Mouse (Mus musculus): ENCODE measurements around the gene Gm3233. TPM values are rescaled to one million over a fixed set of nuclear protein-coding genes. Genes with fewer than 3 reads are reported as not detected.
"Not testable (repeated sequence)": the region's sequence is repeated elsewhere in the genome, so short reads cannot be mapped to it uniquely, and the experiment has no call there.

The Gm3233 gene
- total and polyA plus RNA-seq, 2 experiments from 2014 or later, result not detected

- ATAC-seq (ENCODE audit: insufficient read depth, low read depth) (no peak), DNase-seq (ENCODE audit: low spot score) (no peak)
- H3K36me3 ChIP-seq (replicated peaks; ENCODE audit: control insufficient read depth, insufficient read depth, low read length), result no peaks in the 10 kb centered on the region
- no peak within 1 kb of the TSS for H3K4me3 ChIP-seq (ENCODE audit: low read depth, low read length)
- 0 out of 2 replicates have a peak, but pooled peaks cover 5% of the 10 kb centered on the region for H3K9me3 ChIP-seq (replicated peaks; ENCODE audit: control insufficient read depth, low read length)
- H3K9ac ChIP-seq (replicated peaks; ENCODE audit: low read depth, low read length), result no peak within 1 kb of the TSS
- H3K27me3 ChIP-seq (ENCODE audit: control insufficient read depth, insufficient read depth, low read length), result no peaks in the 10 kb centered on the region
- H3K27ac ChIP-seq (ENCODE audit: low read depth), result no peak within 1 kb of the TSS
- TF ChIP-seq CTCF (IDR thresholded peaks at IDR 0.05; ENCODE audit: low read depth) (no peak), EP300 (IDR thresholded peaks at IDR 0.05; ENCODE audit: low read depth) (no peak)
- no peak within 1 kb of the TSS for H3K4me2 ChIP-seq (ENCODE audit: low read depth, low read length)
- H3K4me1 ChIP-seq (ENCODE audit: control insufficient read depth, insufficient read depth), result no peaks in the 10 kb centered on the region
- 70% methylated on average over 1 of the region's 1 CpGs for WGBS
Observed at GRCm38 (mm10) chr10:77715507-77715906, 44.0 kb downstream of the Gm3233 start, which contains the start of gene Gm10142. Gene Gm10142 (plus strand): TSS chr10:77715807.

- no peak for DNase-seq (ENCODE audit: low spot score)
- Histone ChIP-seq H3K4me1 (ENCODE audit: control insufficient read depth, insufficient read depth) (no peaks in the 10 kb centered on the region), H3K4me2 (ENCODE audit: low read depth, low read length) (no peak overlapping the region), H3K9me3 (replicated peaks; ENCODE audit: control insufficient read depth, low read length) (0 out of 2 replicates have a peak, but pooled peaks cover 5% of the 10 kb centered on the region), H3K27ac (ENCODE audit: low read depth) (no peak overlapping the region), H3K36me3 (replicated peaks; ENCODE audit: control insufficient read depth, insufficient read depth, low read length) (no peaks in the 10 kb centered on the region), H3K27me3 (ENCODE audit: control insufficient read depth, insufficient read depth, low read length) (no peaks in the 10 kb centered on the region), H3K4me3 (ENCODE audit: low read depth, low read length) (no peak overlapping the region), H3K9ac (replicated peaks; ENCODE audit: low read depth, low read length) (no peak overlapping the region)
- WGBS, result 52% methylated on average over 4 of the region's 4 CpGs
- no peak for ATAC-seq (ENCODE audit: insufficient read depth, low read depth)
- TF ChIP-seq CTCF (IDR thresholded peaks at IDR 0.05; ENCODE audit: low read depth), result no peak
- no peak for TF ChIP-seq EP300 (IDR thresholded peaks at IDR 0.05; ENCODE audit: low read depth)
Observed at GRCm38 (mm10) chr10:77713734-77714133, 45.7 kb downstream of the Gm3233 start.

GRCm38 (mm10) chr10:77711157-77711556, 48.3 kb downstream of the Gm3233 start, which contains the start of gene Gm10024:
Gene Gm10024 (plus strand): TSS chr10:77711457.
- not testable (repeated sequence) for DNase-seq (ENCODE audit: low spot score); H3K4me2 ChIP-seq (ENCODE audit: low read depth, low read length); ATAC-seq (ENCODE audit: insufficient read depth, low read depth); H3K4me3 ChIP-seq (ENCODE audit: low read depth, low read length); H3K27ac ChIP-seq (ENCODE audit: low read depth); H3K36me3 ChIP-seq (replicated peaks; ENCODE audit: control insufficient read depth, insufficient read depth, low read length); H3K9ac ChIP-seq (replicated peaks; ENCODE audit: low read depth, low read length); H3K9me3 ChIP-seq (replicated peaks; ENCODE audit: control insufficient read depth, low read length); H3K4me1 ChIP-seq (ENCODE audit: control insufficient read depth, insufficient read depth); H3K27me3 ChIP-seq (ENCODE audit: control insufficient read depth, insufficient read depth, low read length)

DNA sequence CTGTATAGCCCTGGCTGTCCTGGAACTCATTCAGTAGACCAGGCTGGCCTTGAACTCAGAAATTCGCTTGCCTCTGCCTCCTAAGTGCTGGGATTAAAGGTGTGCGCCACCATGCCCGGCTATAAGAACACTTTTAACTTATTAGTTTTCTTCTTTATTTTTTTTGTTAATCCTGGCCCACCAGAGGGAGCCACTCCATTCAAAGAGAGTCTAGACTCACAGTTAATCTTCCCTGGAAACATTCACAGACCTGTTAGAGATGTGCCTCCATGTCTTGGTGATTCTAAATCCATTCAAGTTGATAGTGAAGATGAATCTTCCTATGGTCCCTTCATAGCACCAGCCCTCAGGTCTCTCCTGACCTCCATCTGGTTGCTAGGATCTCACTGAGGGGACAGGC, 49.7 kb downstream of the Gm3233 start:
- DNase-seq (ENCODE audit: low spot score) (no peak), ATAC-seq (ENCODE audit: insufficient read depth, low read depth) (no peak)
- H3K9me3 ChIP-seq (replicated peaks; ENCODE audit: control insufficient read depth, low read length), result 0 out of 2 replicates have a peak, but pooled peaks cover 5% of the 10 kb centered on the region
- H3K9ac ChIP-seq (replicated peaks; ENCODE audit: low read depth, low read length), result no peak overlapping the region
- 61% methylated on average over 3 of the region's 3 CpGs for WGBS
- H3K4me2 ChIP-seq (ENCODE audit: low read depth, low read length), result no peak overlapping the region
- no peaks in the 10 kb centered on the region for H3K4me1 ChIP-seq (ENCODE audit: control insufficient read depth, insufficient read depth)
- no peak overlapping the region for H3K4me3 ChIP-seq (ENCODE audit: low read depth, low read length)
- no peak for TF ChIP-seq EP300 (IDR thresholded peaks at IDR 0.05; ENCODE audit: low read depth)
- TF ChIP-seq CTCF (IDR thresholded peaks at IDR 0.05; ENCODE audit: low read depth), result peak; percentile 16
- no peaks in the 10 kb centered on the region for H3K27me3 ChIP-seq (ENCODE audit: control insufficient read depth, insufficient read depth, low read length)
- no peaks in the 10 kb centered on the region for H3K36me3 ChIP-seq (replicated peaks; ENCODE audit: control insufficient read depth, insufficient read depth, low read length)
- H3K27ac ChIP-seq (ENCODE audit: low read depth), result no peak overlapping the region

Other genes starting within 250 kb of the Gm3233 start
Only the 30 nearest of the 32 such genes appear.
- gene Pttg1ip, start 178.0 kb downstream of the Gm3233 start, total RNA-seq (2014; rRNA removed; ENCODE audit: low replicate concordance), result 117 and 163 TPM in 2 replicates
- 117 and 119 TPM in 2 replicates for gene Pttg1ip, start 178.0 kb downstream of the Gm3233 start, polyA plus RNA-seq (2015; fragmentation: Nextera tagmentation; extraction: Ambion mirVana)
- gene Sumo3, start 153.6 kb downstream of the Gm3233 start, total RNA-seq (2014; rRNA removed; ENCODE audit: low replicate concordance), result 112 and 128 TPM in 2 replicates
- 121 and 128 TPM in 2 replicates for gene Sumo3, start 153.6 kb downstream of the Gm3233 start, polyA plus RNA-seq (2015; fragmentation: Nextera tagmentation; extraction: Ambion mirVana)
- gene Gm49325, start 153.5 kb downstream of the Gm3233 start, total RNA-seq (2014; rRNA removed; ENCODE audit: low replicate concordance), result not detected in 2 replicates
- gene Gm49325, start 153.5 kb downstream of the Gm3233 start, polyA plus RNA-seq (2015; fragmentation: Nextera tagmentation; extraction: Ambion mirVana), result 6.8 and 13.7 TPM in 2 replicates
- 54.1 and 56.4 TPM in 2 replicates for gene Ube2g2, start 137.4 kb downstream of the Gm3233 start, total RNA-seq (2014; rRNA removed; ENCODE audit: low replicate concordance)
- gene Ube2g2, start 137.4 kb downstream of the Gm3233 start, polyA plus RNA-seq (2015; fragmentation: Nextera tagmentation; extraction: Ambion mirVana), result 69.7 and 71.8 TPM in 2 replicates
- 1.1 TPM in 1 of 2 replicates, not detected in the other for gene Tspear, start 73.1 kb downstream of the Gm3233 start, total RNA-seq (2014; rRNA removed; ENCODE audit: low replicate concordance)
- not detected in 2 replicates for gene Tspear, start 73.1 kb downstream of the Gm3233 start, polyA plus RNA-seq (2015; fragmentation: Nextera tagmentation; extraction: Ambion mirVana)
- not detected in 2 replicates for gene Gm19402, start 68.9 kb downstream of the Gm3233 start, total RNA-seq (2014; rRNA removed; ENCODE audit: low replicate concordance)
- gene Gm19402, start 68.9 kb downstream of the Gm3233 start, polyA plus RNA-seq (2015; fragmentation: Nextera tagmentation; extraction: Ambion mirVana), result not detected in 2 replicates
- not detected in 2 replicates for gene Gm9508, start 62.4 kb downstream of the Gm3233 start, total RNA-seq (2014; rRNA removed; ENCODE audit: low replicate concordance)
- not detected in 2 replicates for gene Gm9508, start 62.4 kb downstream of the Gm3233 start, polyA plus RNA-seq (2015; fragmentation: Nextera tagmentation; extraction: Ambion mirVana)
- not detected in 2 replicates for gene Gm10272, start 53.1 kb downstream of the Gm3233 start, total RNA-seq (2014; rRNA removed; ENCODE audit: low replicate concordance)
- not detected in 2 replicates for gene Gm10272, start 53.1 kb downstream of the Gm3233 start, polyA plus RNA-seq (2015; fragmentation: Nextera tagmentation; extraction: Ambion mirVana)
- gene Gm10024, start 48.2 kb downstream of the Gm3233 start, total RNA-seq (2014; rRNA removed; ENCODE audit: low replicate concordance), result not detected in 2 replicates
- gene Gm10024, start 48.2 kb downstream of the Gm3233 start, polyA plus RNA-seq (2015; fragmentation: Nextera tagmentation; extraction: Ambion mirVana), result not detected in 2 replicates
- not detected in 2 replicates for gene Gm10142, start 43.9 kb downstream of the Gm3233 start, total RNA-seq (2014; rRNA removed; ENCODE audit: low replicate concordance)
- not detected in 2 replicates for gene Gm10142, start 43.9 kb downstream of the Gm3233 start, polyA plus RNA-seq (2015; fragmentation: Nextera tagmentation; extraction: Ambion mirVana)
- gene Krtap12-1, start 39.1 kb downstream of the Gm3233 start, total RNA-seq (2014; rRNA removed; ENCODE audit: low replicate concordance), result not detected in 2 replicates
- gene Krtap12-1, start 39.1 kb downstream of the Gm3233 start, polyA plus RNA-seq (2015; fragmentation: Nextera tagmentation; extraction: Ambion mirVana), result not detected in 2 replicates
- not detected in 2 replicates for gene Gm10100, start 33.2 kb downstream of the Gm3233 start, total RNA-seq (2014; rRNA removed; ENCODE audit: low replicate concordance)
- not detected in 2 replicates for gene Gm10100, start 33.2 kb downstream of the Gm3233 start, polyA plus RNA-seq (2015; fragmentation: Nextera tagmentation; extraction: Ambion mirVana)
- not detected in 2 replicates for gene Gm18596, start 17.0 kb downstream of the Gm3233 start, total RNA-seq (2014; rRNA removed; ENCODE audit: low replicate concordance)
- gene Gm18596, start 17.0 kb downstream of the Gm3233 start, polyA plus RNA-seq (2015; fragmentation: Nextera tagmentation; extraction: Ambion mirVana), result not detected in 2 replicates
- gene Gm9736, start 8.3 kb downstream of the Gm3233 start, total RNA-seq (2014; rRNA removed; ENCODE audit: low replicate concordance), result not detected in 2 replicates
- not detected in 2 replicates for gene Gm9736, start 8.3 kb downstream of the Gm3233 start, polyA plus RNA-seq (2015; fragmentation: Nextera tagmentation; extraction: Ambion mirVana)
- not detected in 2 replicates for gene Gm3238, start 11.6 kb upstream of the Gm3233 start, total RNA-seq (2014; rRNA removed; ENCODE audit: low replicate concordance)
- gene Gm3238, start 11.6 kb upstream of the Gm3233 start, polyA plus RNA-seq (2015; fragmentation: Nextera tagmentation; extraction: Ambion mirVana), result not detected in 2 replicates
- gene Gm7138, start 17.3 kb upstream of the Gm3233 start, total RNA-seq (2014; rRNA removed; ENCODE audit: low replicate concordance), result not detected in 2 replicates
- not detected in 2 replicates for gene Gm7138, start 17.3 kb upstream of the Gm3233 start, polyA plus RNA-seq (2015; fragmentation: Nextera tagmentation; extraction: Ambion mirVana)
- gene Gm3250, start 22.9 kb upstream of the Gm3233 start, total RNA-seq (2014; rRNA removed; ENCODE audit: low replicate concordance), result not detected in 2 replicates
- not detected in 2 replicates for gene Gm3250, start 22.9 kb upstream of the Gm3233 start, polyA plus RNA-seq (2015; fragmentation: Nextera tagmentation; extraction: Ambion mirVana)
- gene Gm7137, start 28.5 kb upstream of the Gm3233 start, total RNA-seq (2014; rRNA removed; ENCODE audit: low replicate concordance), result not detected in 2 replicates
- not detected in 2 replicates for gene Gm7137, start 28.5 kb upstream of the Gm3233 start, polyA plus RNA-seq (2015; fragmentation: Nextera tagmentation; extraction: Ambion mirVana)
- gene Gm9639, start 35.4 kb upstream of the Gm3233 start, total RNA-seq (2014; rRNA removed; ENCODE audit: low replicate concordance), result not detected in 2 replicates
- gene Gm9639, start 35.4 kb upstream of the Gm3233 start, polyA plus RNA-seq (2015; fragmentation: Nextera tagmentation; extraction: Ambion mirVana), result not detected in 2 replicates
- not detected in 2 replicates for gene Gm19668, start 39.5 kb upstream of the Gm3233 start, total RNA-seq (2014; rRNA removed; ENCODE audit: low replicate concordance)
- not detected in 2 replicates for gene Gm19668, start 39.5 kb upstream of the Gm3233 start, polyA plus RNA-seq (2015; fragmentation: Nextera tagmentation; extraction: Ambion mirVana)
- not detected in 2 replicates for gene Gm9507, start 52.2 kb upstream of the Gm3233 start, total RNA-seq (2014; rRNA removed; ENCODE audit: low replicate concordance)
- gene Gm9507, start 52.2 kb upstream of the Gm3233 start, polyA plus RNA-seq (2015; fragmentation: Nextera tagmentation; extraction: Ambion mirVana), result not detected in 2 replicates
- gene Gm2696, start 55.0 kb upstream of the Gm3233 start, total RNA-seq (2014; rRNA removed; ENCODE audit: low replicate concordance), result not detected in 2 replicates
- not detected in 2 replicates for gene Gm2696, start 55.0 kb upstream of the Gm3233 start, polyA plus RNA-seq (2015; fragmentation: Nextera tagmentation; extraction: Ambion mirVana)
- not detected in 2 replicates for gene Krtap10-4, start 67.4 kb upstream of the Gm3233 start, total RNA-seq (2014; rRNA removed; ENCODE audit: low replicate concordance)
- gene Krtap10-4, start 67.4 kb upstream of the Gm3233 start, polyA plus RNA-seq (2015; fragmentation: Nextera tagmentation; extraction: Ambion mirVana), result not detected in 2 replicates
- gene Krtap10-10, start 76.3 kb upstream of the Gm3233 start, total RNA-seq (2014; rRNA removed; ENCODE audit: low replicate concordance), result not detected in 2 replicates
- gene Krtap10-10, start 76.3 kb upstream of the Gm3233 start, polyA plus RNA-seq (2015; fragmentation: Nextera tagmentation; extraction: Ambion mirVana), result not detected in 2 replicates
- gene Gm36176, start 87.1 kb upstream of the Gm3233 start, total RNA-seq (2014; rRNA removed; ENCODE audit: low replicate concordance), result not detected in 2 replicates
- not detected in 2 replicates for gene Gm36176, start 87.1 kb upstream of the Gm3233 start, polyA plus RNA-seq (2015; fragmentation: Nextera tagmentation; extraction: Ambion mirVana)
- gene Gm10318, start 93.2 kb upstream of the Gm3233 start, total RNA-seq (2014; rRNA removed; ENCODE audit: low replicate concordance), result not detected in 2 replicates
- not detected in 2 replicates for gene Gm10318, start 93.2 kb upstream of the Gm3233 start, polyA plus RNA-seq (2015; fragmentation: Nextera tagmentation; extraction: Ambion mirVana)
- gene Gm3285, start 102.3 kb upstream of the Gm3233 start, total RNA-seq (2014; rRNA removed; ENCODE audit: low replicate concordance), result not detected in 2 replicates
- gene Gm3285, start 102.3 kb upstream of the Gm3233 start, polyA plus RNA-seq (2015; fragmentation: Nextera tagmentation; extraction: Ambion mirVana), result not detected in 2 replicates
- 0.08 and 2.5 TPM in 2 replicates for gene Lrrc3, start 142.9 kb upstream of the Gm3233 start, total RNA-seq (2014; rRNA removed; ENCODE audit: low replicate concordance)
- 0.54 and 0.63 TPM in 2 replicates for gene Lrrc3, start 142.9 kb upstream of the Gm3233 start, polyA plus RNA-seq (2015; fragmentation: Nextera tagmentation; extraction: Ambion mirVana)
- 0.27 and 2.4 TPM in 2 replicates for gene Trpm2, start 210.9 kb upstream of the Gm3233 start, total RNA-seq (2014; rRNA removed; ENCODE audit: low replicate concordance)
- gene Trpm2, start 210.9 kb upstream of the Gm3233 start, polyA plus RNA-seq (2015; fragmentation: Nextera tagmentation; extraction: Ambion mirVana), result 0.11 TPM in 2 replicates
- 14.8 and 48.9 TPM in 2 replicates for gene 1810043G02Rik, start 218.8 kb upstream of the Gm3233 start, total RNA-seq (2014; rRNA removed; ENCODE audit: low replicate concordance)
- 18.1 and 18.6 TPM in 2 replicates for gene 1810043G02Rik, start 218.8 kb upstream of the Gm3233 start, polyA plus RNA-seq (2015; fragmentation: Nextera tagmentation; extraction: Ambion mirVana)

Data from heart, postnatal 0 days (tissue).